ENCODE assay signal across 1 mouse cellular context in genomic region chr11:48837310-48838180, GRCm38 (mm10).
TF ChIP-seq lines count a peak whose summit lies in the region.

No protein-coding gene starts in this region.

TF ChIP-seq in CH12.LX, 34 proteins besides CTCF, POLR2A, EP300 and RAD21:
- peak; percentile 65; the same call in 1 of the 2 replicates for TF ChIP-seq TBP (conservative IDR thresholded peaks at IDR 0.05; ENCODE audit: low read depth, low read length)
- no peak for TF ChIP-seq USF2 (conservative IDR thresholded peaks at IDR 0.05; ENCODE audit: low read depth, low read length)
- peak; percentile 58; the same call in 1 of the 2 replicates for TF ChIP-seq ELF1 (IDR thresholded peaks at IDR 0.05; ENCODE audit: low read depth, low read length)
- peak; percentile 42; the same call in 1 of the 2 replicates for TF ChIP-seq HCFC1 (IDR thresholded peaks at IDR 0.05; ENCODE audit: low read depth, low read length)
- TF ChIP-seq GABPA (IDR thresholded peaks at IDR 0.05; ENCODE audit: insufficient replicate concordance, low read depth, low read length), result no peak
- peak; percentile 72 for TF ChIP-seq MEF2A (IDR thresholded peaks at IDR 0.05; ENCODE audit: borderline replicate concordance, low read depth, low read length)
- TF ChIP-seq RCOR1 (conservative IDR thresholded peaks at IDR 0.05; ENCODE audit: low read depth, low read length), result no peak
- TF ChIP-seq MAFK (IDR thresholded peaks at IDR 0.05; ENCODE audit: insufficient replicate concordance, low read length), result no peak
- peak; percentile 92 for TF ChIP-seq UBTF (IDR thresholded peaks at IDR 0.05; ENCODE audit: low read depth, low read length)
- TF ChIP-seq PAX5 (IDR thresholded peaks at IDR 0.05; ENCODE audit: low read length), result no peak
- TF ChIP-seq MXI1 (IDR thresholded peaks at IDR 0.05; ENCODE audit: low read depth, low read length), result peak; percentile 10; the same call in 1 of the 2 replicates
- TF ChIP-seq JUN (IDR thresholded peaks at IDR 0.05; ENCODE audit: insufficient read depth, low read depth, low read length), result no peak
- peak; percentile 80 for TF ChIP-seq CHD1 (IDR thresholded peaks at IDR 0.05; ENCODE audit: low read depth, low read length)
- TF ChIP-seq MYC (IDR thresholded peaks at IDR 0.05; ENCODE audit: low read depth, low read length), result no peak
- TF ChIP-seq JUND (conservative IDR thresholded peaks at IDR 0.05; ENCODE audit: low read depth, low read length), result no peak
- TF ChIP-seq MAZ (IDR thresholded peaks at IDR 0.05; ENCODE audit: low read depth, low read length), result peak; percentile 77
- TF ChIP-seq KAT2A (IDR thresholded peaks at IDR 0.05; ENCODE audit: insufficient replicate concordance, low read length), result no peak
- peak; percentile 87 for TF ChIP-seq ZMIZ1 (IDR thresholded peaks at IDR 0.05; ENCODE audit: low read depth, low read length)
- TF ChIP-seq NELFE (IDR thresholded peaks at IDR 0.05; ENCODE audit: low read depth, low read length), result peak; percentile 70; the same call in 1 of the 2 replicates
- peak; percentile 64 for TF ChIP-seq NRF1 (IDR thresholded peaks at IDR 0.05; ENCODE audit: low read depth, low read length)
- no peak for TF ChIP-seq ZKSCAN1 (IDR thresholded peaks at IDR 0.05; ENCODE audit: borderline replicate concordance, low read depth, low read length)
- TF ChIP-seq E2F4 (IDR thresholded peaks at IDR 0.05; ENCODE audit: insufficient replicate concordance, low read depth, low read length), result no peak
- TF ChIP-seq SMC3 (IDR thresholded peaks at IDR 0.05; ENCODE audit: low read depth, low read length), result no peak
- TF ChIP-seq BHLHE40 (IDR thresholded peaks at IDR 0.05; ENCODE audit: low read depth, low read length), result peak; percentile 63; the same call in 1 of the 2 replicates
- peak; percentile 78 for TF ChIP-seq SIN3A (IDR thresholded peaks at IDR 0.05; ENCODE audit: low read length)
- no peak for TF ChIP-seq CHD2 (IDR thresholded peaks at IDR 0.05; ENCODE audit: low read length)
- TF ChIP-seq MAX (IDR thresholded peaks at IDR 0.05; ENCODE audit: low read length), result peak; percentile 36; the same call in 1 of the 2 replicates
- TF ChIP-seq POLR2AphosphoS2 (IDR thresholded peaks at IDR 0.05; ENCODE audit: low read depth, low read length), result peak; percentile 48; the same call in 1 of the 2 replicates
- peak; percentile 64; the same call in 1 of the 2 replicates for TF ChIP-seq IRF4 (IDR thresholded peaks at IDR 0.05; ENCODE audit: low read depth, low read length)
- peak; percentile 89 for TF ChIP-seq TCF12 (IDR thresholded peaks at IDR 0.05; ENCODE audit: low read depth, low read length)
- TF ChIP-seq USF1 (IDR thresholded peaks at IDR 0.05; ENCODE audit: low read depth, low read length), result no peak
- peak; percentile 61 for TF ChIP-seq ETS1 (conservative IDR thresholded peaks at IDR 0.05; ENCODE audit: low read depth, low read length)
- TF ChIP-seq ZC3H11A (IDR thresholded peaks at IDR 0.05; ENCODE audit: low read depth, low read length), result no peak
- TF ChIP-seq ZNF384 (IDR thresholded peaks at IDR 0.05; ENCODE audit: low read depth, low read length), result no peak
TF ChIP-seq in CH12.LX: peak in this region for 18.
